Mouse (Mus musculus) heart, adult 2 months (tissue): ENCODE data around the gene Top3a.

Experiments
- CTCF ChIP-seq: fragments of 200-600 bp; IDR thresholded peaks from 2 replicates; pipeline ENCODE4 v1.8.1; 2022; ENCODE audit warnings: antibody characterized with exemption, mild to moderate bottlenecking, moderate library complexity
- POLR2A ChIP-seq: fragments of 200-500 bp; IDR thresholded peaks from 2 replicates; pipeline ENCODE4 v1.6.1; 2011; ENCODE audit warnings: mild to moderate bottlenecking, low read depth, low read length, control low read depth; ENCODE audit not compliant: insufficient read depth

DNA sequence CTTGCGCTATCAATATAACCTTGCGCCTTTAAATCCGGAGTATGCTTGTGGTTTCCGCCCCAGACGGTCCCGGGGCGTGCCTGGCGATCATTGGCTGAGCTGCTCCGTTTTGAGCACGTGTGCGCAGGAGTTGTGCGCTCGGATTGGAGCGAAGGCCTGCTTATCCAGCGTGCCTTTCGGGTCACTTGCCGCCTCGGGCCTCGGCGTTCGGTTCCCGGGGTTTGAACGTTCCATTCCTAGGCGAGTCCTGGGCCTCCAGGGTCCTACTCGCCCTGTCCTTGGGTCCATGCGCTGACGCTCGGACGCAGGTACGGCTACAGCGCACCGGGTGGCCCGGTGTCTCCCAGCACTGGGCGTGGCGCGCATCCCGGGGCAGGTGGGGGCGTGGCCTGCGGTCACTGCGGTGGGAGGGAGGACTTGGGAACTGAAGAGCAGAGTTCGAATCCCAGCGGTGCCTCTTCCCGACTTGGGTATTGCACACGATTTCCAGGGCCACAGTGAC lies 48.9 kb downstream of the Top3a start, which contains the start of gene Mief2:
- TF ChIP-seq POLR2A (peak; percentile 80), CTCF (no peak)
